Mouse (Mus musculus) thymus, postnatal 25 days (tissue): ENCODE measurements around the gene Dppa1.
"Not testable (repeated sequence)": the region's sequence is repeated elsewhere in the genome, so short reads cannot be mapped to it uniquely, and the experiment has no call there.

Source experiments
- DNase-seq: peaks from one replicate; pipeline ENCODE4 v3.0.0; 2022

Gene Dppa1

DNA sequence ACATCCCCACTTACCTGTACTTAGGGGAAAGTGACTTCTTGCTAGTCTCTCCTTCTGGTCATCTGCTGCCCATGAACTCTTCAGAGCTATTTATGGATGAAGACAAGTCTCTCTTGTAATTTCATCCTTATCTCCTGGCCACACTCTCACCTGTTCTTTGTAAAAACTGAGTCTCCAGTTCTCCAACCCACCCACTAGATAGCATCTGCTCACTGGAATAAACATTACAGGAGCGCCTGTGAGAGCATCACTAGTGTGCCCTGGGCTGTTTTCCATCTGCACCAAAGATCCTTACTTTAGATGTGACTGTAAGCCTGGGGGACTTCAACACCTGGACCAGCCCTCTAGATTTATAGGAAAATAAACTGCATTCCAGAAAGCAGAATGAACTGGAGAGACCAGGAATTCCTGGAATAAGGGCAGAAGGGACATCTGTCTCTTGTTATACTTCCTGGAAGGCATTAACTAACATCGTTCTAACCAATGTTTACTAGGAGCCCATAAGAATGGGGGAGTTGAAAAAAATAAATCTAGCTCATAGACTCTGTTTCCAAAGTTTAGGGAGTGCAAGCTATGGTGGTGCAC, at the start of gene Dppa1:
Dppa1 (minus strand) TSS at position 51 of the 585 bp plus-strand sequence.
- DNase-seq = no peak

DNA sequence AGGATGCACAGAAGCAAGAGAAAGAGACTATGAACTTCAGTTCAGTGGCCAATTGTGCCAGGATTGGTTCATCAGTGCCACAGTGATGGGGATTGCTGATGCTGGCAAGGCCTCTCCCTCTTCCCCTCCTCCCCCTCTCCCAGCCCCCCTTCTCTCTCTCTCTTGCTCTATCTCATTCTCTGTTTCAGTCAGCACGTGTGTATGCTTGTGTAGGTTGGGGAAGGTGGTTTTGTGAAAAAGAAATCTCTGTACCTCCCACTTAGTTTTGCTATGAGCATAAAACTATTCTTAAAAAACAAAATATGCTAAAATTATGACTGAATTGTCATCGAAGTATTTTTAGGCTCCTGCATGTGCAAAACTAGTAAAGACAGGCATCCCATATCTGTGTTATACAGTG, 38.9 kb upstream of the Dppa1 start:
- no peak for DNase-seq

- no peak for DNase-seq
These were observed 38.0 kb upstream of the Dppa1 start for GRCm38 (mm10) chr11:46667105-46667504.

- peak; percentile 11 for DNase-seq
These were observed 36.8 kb upstream of the Dppa1 start for GRCm38 (mm10) chr11:46665599-46666522.

DNA sequence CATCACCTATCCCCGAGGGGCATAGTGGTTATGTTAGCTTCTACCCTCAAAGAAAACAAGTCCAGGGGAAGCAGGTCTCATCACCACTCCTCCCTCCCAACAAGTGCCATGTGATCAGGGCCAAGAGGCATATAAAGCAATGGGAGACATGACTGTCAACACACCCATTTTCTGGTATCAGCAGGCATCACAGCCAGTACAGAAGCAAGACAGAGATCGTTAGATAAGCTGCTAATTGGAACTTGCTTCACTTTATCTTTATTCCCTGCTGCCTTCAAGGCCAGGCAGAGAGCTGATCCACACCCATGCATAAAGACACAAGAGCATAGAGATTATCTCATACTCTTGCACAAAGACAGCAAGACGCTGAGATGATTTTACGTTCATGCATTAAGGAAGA, 34.2 kb upstream of the Dppa1 start:
- no peak for DNase-seq

DNA sequence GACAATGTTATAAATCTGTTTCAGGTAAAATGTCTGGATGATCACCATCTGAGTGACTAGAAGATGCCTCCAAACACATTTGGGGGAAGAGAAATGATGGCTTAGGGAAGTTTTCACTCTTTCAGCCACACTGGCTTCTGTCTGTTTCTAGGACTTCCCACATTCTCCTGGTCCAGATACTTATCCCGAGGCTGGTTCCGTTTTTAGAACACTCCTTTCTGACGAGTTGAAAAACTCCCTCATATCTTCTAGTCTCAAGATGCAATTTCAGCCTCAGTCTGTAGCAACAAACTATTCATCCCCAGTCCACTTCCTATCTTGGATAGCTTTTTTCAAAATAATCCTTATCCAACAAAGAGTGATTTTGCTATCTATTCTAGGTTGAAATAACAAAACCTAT, 23.4 kb upstream of the Dppa1 start:
- DNase-seq = no peak

DNA sequence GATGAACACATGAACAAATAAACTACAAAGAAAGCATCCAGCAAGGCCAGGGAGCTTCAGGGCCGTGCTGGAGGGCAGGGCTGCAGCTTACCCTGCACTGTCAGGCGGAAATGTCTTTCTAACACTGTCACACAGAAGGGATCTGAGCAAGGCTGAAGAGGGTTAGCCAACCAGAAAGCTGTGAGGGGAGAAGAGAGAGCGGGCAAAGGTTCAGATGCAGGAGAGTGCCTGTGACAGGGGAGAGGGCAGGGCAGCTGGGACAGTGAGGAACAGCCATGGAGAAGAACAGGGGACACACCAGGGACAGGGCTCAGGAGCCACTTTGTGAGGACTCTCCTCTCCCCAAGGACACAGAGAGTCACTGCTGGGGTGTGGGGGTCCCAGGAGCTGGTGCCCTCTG, 20.6 kb upstream of the Dppa1 start:
- not testable (repeated sequence) for DNase-seq

DNA sequence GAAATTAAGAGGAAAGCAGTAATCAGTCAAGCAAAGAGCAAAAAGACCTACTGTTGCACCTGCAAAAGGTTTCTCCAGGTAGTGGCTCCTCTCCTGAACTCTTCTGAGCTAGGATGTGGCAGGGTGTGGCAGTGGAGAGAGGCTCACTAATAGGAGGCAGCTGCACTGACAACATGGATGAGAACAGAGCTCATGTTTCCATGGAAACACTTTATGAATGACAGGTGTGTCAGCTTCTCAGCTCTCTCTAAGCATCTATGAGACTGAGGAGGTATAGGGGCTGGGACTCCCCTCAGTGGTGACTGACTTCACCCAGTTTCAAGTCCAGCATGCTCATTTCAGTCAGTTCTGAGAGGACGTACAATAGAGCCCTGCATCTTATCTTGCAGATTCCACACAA, 15.8 kb upstream of the Dppa1 start:
- DNase-seq = no peak

DNA sequence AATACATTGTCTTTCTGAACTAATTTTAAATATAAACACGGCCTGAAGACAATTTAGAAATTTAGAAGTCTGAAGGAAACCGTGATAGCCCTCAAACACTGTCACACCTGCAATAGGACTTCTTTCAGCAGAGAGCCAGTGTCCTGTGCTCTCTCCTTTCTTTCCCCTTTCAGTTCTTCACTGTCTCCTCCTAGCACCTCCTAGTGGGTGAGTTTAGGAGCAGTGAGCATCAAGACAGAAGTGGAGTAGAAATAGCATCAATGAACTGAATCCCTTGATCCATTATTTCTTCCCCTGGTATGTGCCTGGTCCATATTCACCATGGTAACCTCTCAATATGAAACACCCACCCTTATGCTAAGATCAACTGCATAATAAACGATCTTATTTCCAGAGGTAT, 7.5 kb upstream of the Dppa1 start:
- DNase-seq = no peak

DNA sequence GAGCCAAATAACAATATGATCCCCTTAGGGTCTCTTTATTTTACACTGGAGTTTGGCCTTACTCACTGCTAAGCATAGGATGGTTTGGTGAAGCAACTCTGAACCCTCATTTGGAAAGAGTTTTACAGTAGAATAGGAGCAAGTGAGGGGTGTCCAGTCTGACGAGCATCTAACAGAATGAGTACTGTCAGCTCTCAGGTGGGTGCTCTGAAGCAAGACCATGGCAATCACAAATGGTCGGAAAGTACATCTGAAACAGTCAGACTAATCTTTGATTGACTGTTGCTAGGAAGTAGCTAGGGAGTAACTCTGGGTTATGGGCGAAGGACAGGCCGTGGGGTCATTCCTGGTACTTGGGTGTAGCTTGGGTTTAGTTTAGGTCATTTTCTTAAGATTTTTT, 6.5 kb upstream of the Dppa1 start:
- DNase-seq = not testable (repeated sequence)

GRCm38 (mm10) chr11:46631635-46632034, 2.6 kb upstream of the Dppa1 start:
- DNase-seq = peak; percentile 14

GRCm38 (mm10) chr11:46620414-46621168, 8.5 kb downstream of the Dppa1 start:
- no peak for DNase-seq

- no peak for DNase-seq
These were observed 9.1 kb downstream of the Dppa1 start for GRCm38 (mm10) chr11:46619929-46620328.

DNA sequence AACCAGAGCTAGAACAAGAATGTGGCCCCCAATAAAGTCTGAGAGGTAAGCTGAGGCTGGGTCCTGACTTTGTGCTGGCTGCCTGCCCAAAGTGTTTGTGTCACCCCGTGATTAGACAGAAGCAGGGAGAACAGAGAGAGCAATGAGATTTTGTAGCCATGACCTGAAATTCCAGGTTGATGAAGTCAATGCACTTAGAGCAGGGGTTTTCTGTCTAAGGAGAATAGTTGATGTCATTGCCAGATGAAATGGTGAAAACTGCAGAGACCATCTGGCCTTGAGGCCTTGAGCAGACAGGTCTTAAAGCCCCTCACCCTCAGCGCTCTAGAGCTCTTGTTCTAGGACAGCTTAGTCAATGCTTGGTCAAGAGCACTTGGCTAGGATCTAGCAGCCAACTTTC, 36.6 kb downstream of the Dppa1 start:
- no peak for DNase-seq

- DNase-seq = no peak
These were observed 46.3 kb downstream of the Dppa1 start for GRCm38 (mm10) chr11:46582741-46583140.

DNA sequence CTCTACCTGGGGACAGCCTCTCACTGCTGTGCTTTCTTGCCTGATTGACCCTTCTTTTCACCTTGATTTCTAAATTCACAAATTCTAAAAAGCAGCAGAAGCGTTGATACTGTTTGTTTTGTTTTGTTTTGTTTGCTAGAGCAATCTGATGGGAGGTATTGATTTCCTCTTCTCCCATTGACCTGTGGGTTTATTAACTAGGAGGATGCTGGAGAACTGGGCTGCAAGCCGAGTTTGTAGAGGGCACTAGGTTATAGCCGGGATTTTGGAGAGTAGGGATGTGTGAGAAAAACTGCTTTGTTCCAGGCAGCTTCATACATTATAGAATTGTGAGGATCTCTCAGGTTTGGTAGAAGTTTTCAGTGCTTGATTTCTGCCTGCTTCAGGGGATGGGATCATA, 48.6 kb downstream of the Dppa1 start:
- no peak for DNase-seq

DNA sequence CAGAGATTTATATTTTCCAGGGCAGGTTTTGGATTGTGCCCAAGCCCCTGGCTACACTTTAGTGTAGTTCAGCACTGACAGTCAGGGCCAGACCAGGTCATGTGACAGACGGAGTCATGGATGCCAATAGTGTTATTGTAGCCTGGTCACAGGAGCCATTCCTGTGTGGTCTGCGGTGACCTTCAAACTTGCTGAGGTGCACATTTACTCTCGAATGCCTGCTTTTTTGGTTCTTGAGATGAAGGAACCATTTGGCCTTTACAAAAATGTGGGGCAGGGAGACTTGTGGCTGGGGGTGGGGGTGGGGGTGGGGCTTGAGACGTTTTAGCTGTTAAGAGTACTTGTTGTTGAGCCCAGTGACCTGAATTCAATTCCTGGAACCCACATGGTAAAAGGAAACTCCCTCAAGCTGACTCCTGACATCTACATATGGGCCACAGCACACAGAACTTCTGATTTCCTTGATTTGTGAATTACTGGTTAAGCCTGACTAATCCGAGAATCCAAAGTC, 50.2 kb downstream of the Dppa1 start:
- no peak for DNase-seq

DNA sequence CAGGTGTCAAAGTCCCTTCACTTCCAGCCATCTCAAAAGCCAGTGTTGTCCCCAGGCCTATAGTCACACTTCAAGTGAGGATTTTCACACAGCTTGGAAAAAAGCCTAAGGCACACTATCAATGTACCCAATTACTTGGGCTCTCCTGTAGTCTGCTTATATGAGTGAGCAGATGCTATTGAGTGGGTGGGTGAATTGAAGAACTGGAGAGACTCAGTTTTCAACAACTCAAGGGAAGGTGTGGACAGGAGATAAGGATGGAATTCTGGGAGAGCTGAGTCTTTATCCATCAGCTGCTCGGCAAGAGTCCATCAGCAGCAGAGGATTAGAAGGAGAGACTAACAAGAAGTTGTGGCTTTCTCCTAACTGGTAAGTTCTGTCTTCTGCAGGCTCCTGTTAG, 57.7 kb downstream of the Dppa1 start, which contains the start of gene BC053393:
BC053393 (plus strand) TSS at position 210 of the 400 bp plus-strand sequence.
- DNase-seq = no peak

DNA sequence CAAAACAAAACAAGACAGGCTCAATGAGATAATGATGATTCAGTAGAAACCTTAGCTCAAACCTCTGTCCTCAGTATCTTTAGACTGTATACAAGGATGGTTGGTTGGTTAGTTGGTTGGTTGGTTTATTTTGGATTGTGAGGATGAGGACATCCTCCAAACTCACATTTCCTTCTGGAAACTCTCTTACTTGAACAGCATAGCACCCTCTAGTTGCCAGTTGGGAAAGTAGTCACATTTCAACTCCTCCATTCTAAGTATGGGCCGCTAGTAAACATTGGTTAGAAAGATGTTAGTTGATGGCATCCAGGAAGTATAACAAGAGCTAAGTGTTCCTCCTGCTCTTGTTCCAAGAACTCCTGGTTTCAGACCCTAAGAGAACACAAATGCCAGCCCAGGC, 60.0 kb downstream of the Dppa1 start:
- no peak for DNase-seq

GRCm38 (mm10) chr11:46565967-46566366, 63.1 kb downstream of the Dppa1 start:
- no peak for DNase-seq

GRCm38 (mm10) chr11:46564671-46565070, 64.4 kb downstream of the Dppa1 start:
- no peak for DNase-seq

- DNase-seq = no peak
These were observed 68.0 kb downstream of the Dppa1 start for GRCm38 (mm10) chr11:46561096-46561495.
